Mouse (Mus musculus): ENCODE data around the gene Mmadhc.

Mmadhc gene

DNA sequence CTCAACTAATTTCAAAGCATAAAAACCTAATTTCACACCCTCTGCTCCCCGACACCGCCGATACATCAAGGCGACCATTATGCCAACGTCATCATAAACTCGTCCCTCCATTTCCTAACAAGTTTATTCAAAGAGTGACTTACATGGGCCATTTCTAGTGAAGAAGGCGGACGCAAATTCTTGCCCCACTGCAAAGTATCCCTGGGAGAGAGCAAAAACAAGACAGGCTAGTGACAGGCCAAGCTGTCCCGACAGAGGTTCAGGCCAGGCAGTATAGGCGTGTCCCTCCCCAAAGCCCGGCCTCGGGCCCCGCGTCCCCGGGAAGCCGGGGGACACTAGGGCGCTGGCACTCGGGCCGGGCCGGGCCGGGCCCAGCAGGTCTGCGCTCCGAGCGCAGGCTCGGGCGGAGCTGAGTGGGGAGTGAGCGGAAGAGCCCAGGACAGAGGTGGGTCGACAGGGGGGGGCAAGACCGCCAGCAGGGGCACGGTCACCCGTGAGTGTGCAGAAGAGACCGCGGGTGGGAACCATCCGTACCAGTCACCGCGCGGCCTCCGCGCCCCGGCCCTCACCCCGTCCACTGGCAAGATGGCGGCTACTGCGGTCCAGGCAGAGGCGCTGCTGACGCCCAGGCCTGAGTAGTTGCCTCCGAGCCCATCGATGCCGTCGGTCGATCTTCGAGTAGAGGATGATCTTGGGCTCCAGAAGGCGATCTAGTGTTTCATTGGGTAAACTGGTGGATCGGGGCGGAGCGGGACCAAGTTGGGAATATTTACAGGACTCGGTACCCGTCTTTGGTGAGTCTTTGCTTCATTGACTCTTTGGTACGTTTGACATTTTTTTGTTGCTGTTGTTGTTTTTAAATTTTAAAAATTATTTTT is at the start of gene Mmadhc:
Mmadhc (minus strand) TSS at position 693 of the 878 bp plus-strand sequence.
- DNase-seq (ENCODE audit: low read depth): peak; percentile 83

DNA sequence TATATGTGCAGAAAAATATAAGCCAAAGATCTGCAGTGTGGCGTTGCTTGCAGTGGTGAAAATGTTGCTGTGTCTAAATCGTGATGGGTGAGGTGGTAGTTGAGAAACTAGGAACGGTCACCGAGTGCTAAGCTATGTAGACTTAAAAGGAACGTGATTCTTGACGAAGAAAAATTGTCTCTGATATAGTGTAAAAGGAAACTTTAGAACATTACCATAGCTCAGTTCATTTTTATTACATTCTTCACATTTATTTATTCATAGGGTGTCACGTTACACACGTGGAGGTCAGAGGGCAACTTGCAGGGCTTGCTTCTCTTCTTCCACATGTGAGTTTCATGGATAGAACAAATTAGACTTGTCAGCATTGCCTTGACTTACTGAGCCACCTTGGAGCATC is 47.0 kb upstream of the Mmadhc start:
- no peak for DNase-seq (ENCODE audit: low read depth)

DNA sequence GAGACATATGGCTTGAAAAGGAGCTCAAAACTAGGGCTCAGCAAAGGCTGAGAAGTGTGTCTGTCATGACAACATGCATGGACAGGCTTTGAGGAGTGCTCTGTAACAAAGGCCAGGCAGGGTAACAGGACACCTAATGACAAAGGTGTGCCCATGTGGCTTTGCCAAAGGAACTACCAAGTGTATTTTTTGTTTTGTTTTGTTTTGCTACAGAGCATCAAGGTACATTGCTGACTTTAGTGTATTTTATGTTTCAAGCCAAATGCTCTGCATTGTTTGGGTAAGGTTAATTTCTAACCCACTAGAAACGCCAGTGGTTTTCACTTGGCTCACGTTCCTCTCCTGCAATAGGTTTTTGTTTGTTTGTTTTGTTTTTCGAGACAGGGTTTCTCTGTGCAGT is 42.5 kb upstream of the Mmadhc start:
- DNase-seq (ENCODE audit: low read depth): no peak

DNA sequence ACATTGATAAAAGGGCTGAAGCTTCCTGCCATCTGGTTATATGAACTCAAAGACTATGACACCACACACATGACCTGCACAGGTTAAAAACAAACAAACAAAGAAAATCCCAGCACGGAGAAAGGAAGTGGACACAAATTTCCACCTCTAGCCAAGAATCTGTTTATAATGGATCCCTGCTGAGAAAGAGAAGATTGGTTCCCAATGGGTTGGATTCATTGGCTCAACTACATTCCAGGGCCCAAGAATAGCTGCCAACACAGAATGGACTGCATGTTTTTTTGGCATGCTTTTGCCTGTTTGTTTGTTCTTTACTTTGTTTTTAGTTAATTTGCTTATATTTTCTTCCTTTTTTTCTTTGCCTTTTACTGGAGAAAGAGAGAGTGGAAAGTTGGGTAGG is 41.0 kb upstream of the Mmadhc start:
- no peak for DNase-seq (ENCODE audit: low read depth)

GRCm38 (mm10) chr2:50331716-50332270 is 35.2 kb upstream of the Mmadhc start:
- DNase-seq (ENCODE audit: low read depth): no peak

DNA sequence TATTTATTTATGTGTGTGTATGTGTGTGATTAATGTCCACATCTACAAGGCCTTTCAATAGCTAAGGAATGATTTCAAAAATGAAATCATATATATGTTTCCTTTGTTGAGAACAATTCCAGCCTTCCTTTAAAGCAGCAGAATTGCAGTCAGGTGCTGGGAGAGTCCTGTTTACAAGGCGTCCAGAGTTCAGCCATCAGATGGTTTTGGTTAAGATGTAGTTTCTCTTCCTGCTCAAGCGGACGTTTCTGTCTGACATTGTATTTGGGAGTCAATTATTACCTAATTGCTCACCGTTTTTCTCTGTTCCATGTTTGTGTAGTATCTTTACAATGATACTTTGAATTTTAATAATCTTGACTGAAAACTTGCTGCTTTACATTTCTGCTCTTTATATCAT is 31.6 kb upstream of the Mmadhc start:
- DNase-seq (ENCODE audit: low read depth): no peak

DNA sequence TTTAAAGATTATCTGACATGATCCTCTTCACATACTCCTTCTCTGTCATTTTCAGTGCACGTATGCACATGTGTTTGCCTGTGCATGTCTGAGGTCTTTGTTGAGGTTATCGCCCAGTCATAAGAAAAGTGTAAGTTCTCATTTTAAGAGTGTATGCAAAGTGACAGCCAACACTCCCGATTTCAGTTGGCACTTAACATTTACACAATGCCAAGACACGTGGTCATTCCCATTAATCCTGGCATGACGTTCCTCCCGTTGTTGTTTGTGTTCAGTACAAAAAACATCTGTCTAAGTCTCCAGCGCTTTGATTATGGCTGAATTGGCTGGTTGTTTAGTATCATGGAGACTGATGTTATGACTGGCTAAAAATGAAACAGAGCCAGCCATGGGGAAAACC is 28.2 kb upstream of the Mmadhc start:
- DNase-seq (ENCODE audit: low read depth): no peak

GRCm38 (mm10) chr2:50306663-50307320 is 10.2 kb upstream of the Mmadhc start:
- DNase-seq (ENCODE audit: low read depth): peak; percentile 35

DNA sequence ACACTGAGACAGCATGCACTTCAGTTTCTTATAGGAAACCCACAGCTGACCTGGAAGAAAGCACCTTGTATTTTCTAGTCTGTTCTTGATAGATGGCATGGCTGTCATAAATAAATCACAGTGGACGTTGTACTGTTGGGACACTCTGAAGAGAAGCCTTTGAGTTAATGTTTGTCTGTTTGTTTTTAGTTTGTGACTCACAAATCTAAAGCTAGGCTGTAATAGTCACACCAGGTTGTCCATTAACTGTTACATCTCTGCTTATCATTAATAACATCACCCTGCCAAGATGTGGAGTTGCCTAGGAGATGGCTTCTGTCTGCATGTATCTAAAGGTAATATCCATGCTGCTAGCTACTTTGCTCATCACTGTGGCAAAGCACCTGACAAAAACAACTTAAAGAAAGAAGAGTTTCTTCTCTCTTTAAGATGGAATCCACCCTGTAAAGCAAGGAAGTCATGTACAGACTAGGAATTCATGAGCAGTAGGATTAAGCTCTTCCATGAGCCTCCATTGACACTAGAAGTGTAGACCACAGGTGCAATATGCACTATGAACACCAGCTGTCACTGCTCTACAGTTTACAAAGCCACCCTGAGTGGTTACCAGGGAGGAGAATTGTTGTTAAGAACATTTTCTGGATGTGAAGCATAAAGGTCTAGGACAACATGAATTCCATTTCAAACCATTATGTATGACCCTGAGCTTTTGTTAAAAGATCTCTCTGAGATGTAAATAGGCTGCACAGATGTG is 8.4 kb upstream of the Mmadhc start:
- no peak for DNase-seq (ENCODE audit: low read depth)

DNA sequence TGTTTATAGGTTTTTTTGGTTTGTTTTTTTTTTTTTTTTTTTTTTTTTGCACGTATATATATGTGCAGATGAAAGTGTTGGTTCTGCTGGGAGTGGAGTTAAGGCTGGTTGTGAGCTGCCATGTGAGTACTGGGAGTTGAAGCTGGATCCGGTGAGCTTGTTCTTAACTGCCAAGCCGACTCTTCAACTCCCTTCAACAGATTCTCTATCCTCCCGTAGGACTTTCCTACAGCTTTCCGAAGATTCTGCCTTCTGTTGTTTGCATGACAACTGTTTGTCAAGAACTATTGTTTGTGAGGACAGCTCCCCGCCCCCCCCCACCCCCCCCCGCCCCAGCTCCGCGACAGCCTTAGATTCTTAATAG is 368 bp upstream of the Mmadhc start:
- DNase-seq (ENCODE audit: low read depth): no peak

DNA sequence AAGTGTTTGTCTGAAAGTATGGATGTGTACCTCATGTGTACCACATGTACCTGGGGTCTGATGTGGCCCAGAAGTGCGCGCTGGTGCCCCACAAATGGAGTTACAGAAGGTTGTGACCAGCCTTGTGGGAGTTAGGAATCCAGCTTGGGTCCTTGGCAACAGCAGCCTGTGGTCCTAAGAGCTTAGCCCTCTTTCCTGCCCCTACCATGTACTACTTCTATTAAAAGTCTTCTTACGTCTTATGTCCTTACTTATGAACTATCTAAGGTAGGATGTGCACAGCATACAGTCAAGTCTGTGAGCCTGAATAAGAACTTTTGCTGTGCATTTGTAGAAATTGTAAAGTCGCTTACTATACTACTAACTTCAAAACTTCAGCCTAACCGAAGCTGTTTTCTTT is 1.0 kb downstream of the Mmadhc start:
- no peak for DNase-seq (ENCODE audit: low read depth)

DNA sequence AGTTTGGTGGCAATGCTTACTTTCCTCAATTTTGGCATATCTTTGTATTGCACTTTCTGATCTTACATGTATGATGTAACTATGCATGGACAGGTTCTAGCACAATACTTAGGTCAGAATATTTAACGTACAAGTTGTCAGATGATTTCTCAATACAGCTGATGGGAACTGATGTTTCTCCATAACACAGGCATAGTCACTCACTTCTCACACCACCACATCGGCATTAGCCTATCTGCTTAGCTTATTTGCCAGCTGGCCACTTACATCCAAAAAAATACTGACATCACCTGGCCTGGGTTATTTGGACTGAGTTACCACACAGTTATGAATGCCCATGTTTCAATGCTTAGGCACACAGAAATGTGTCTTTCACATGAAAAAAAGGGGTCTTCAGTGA is 2.5 kb downstream of the Mmadhc start:
- no peak for DNase-seq (ENCODE audit: low read depth)

GRCm38 (mm10) chr2:50293572-50293971 is 3.0 kb downstream of the Mmadhc start:
- DNase-seq (ENCODE audit: low read depth): no peak

GRCm38 (mm10) chr2:50291901-50292300 is 4.7 kb downstream of the Mmadhc start:
- DNase-seq (ENCODE audit: low read depth): no peak

DNA sequence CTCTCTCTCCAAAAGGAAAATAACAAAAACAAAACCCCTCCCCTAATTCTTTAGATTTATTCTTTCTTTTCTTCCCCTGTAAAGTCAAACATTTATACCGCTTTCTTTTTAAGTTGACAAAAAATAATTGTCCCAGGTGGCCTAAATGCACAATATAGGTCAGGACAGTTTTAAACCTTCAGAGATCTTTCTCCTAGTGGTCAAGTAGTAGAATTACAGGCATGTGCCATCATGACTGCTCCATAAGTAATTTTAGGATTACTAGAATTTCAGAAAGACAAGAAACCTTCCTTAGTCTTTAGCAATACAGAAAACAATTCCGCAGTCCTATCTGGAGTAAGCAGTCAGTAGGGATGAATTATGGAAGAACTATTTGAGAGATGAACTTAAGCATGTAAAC is 5.8 kb downstream of the Mmadhc start:
- no peak for DNase-seq (ENCODE audit: low read depth)

DNA sequence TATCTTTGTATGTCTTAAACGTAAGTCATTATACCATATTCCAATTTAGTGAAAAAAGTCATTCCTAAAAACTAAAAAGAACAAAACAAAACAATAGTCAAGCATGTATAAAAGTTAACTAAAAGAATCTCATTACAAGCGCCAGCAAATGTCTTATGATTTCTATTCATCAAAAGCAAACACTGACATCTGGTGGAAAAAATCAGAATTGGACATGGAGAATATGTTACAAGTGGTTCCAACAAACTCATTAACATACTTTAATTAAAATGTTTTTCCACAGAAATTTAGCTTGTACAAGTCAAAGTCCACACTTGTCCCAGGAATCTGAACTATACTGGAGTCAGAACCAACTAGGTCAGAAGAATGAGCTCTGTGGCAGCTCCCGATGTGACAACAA is 11.8 kb downstream of the Mmadhc start:
- DNase-seq (ENCODE audit: low read depth): no peak

- DNase-seq (ENCODE audit: low read depth): no peak
Observed at GRCm38 (mm10) chr2:50284040-50284439, 12.6 kb downstream of the Mmadhc start.

GRCm38 (mm10) chr2:50276715-50277114 is 19.9 kb downstream of the Mmadhc start:
- no peak for DNase-seq (ENCODE audit: low read depth)

DNA sequence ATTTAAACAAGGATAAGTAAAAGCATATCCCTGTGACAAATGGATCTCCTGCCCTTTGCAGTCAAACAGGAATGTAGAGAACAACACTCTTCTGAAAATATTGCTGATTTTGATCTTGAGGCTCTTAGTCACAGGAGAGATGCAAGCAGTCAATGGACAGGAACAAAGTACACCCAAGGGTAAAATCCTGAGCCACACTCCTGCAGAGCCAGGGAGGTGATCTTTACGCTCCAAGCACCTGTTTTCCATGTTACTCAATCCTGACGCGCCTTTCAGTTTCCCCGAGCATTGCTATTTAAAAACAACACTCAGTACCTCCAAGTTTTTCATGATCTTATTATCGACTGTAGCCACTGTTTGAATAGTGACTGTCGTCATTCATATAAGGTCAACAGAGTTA is 23.2 kb downstream of the Mmadhc start:
- no peak for DNase-seq (ENCODE audit: low read depth)

DNA sequence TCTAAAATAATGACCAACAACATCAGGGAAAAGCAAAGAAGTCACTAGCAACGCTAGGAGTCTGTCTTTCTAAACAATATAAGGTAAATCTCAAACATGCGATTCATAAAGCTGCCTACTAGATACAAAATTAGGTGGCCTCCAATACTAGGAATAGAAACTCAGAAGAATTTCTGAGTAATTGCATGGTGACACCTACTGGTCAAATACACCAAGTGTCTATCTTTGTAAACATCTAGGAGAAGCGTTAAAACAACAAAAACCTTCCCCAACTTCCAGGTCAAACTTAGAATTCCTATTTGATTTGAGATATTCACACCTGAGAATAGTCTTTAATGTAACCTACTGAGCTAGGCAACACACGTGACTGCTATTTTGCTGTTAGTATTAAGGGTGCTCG is 24.4 kb downstream of the Mmadhc start:
- no peak for DNase-seq (ENCODE audit: low read depth)

DNA sequence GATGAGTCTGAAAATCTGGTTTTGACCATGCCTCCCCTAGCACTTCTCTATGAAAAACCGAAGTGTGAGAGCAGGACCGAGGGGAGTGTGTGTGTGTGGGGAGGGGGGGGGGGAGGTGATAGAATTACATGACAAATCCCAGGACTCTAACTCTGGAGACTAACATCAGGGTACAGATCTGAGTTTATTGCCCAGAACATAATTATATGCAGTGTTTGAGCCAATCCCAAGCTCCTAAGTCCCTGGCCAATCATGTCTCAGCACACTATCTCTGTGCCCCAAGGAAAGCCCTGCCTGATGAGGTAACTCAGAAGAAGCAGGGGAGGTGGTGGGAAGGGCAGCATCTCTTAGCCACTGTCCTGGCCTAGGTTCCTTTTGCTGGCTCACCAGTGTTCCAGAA is 28.1 kb downstream of the Mmadhc start:
- no peak for DNase-seq (ENCODE audit: low read depth)

DNA sequence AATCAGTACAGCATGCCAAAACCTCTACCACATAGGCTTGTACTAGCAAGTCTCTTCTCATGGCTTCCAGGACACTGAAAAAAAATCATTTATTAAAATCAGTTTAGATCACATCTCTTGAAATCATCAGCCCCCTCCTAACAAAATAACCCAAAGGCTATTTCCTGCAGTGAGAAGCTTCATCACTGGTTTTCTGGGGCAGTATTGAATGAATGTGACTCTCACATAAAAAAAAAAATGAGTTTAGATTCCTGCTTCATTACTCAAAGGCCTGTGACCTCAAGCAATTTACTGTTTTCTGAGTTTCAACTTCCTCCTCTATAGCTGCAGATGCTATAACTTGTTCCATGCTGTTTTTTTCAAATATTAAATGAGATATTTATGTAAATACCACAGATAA is 29.6 kb downstream of the Mmadhc start:
- no peak for DNase-seq (ENCODE audit: low read depth)
